Mouse (Mus musculus): ENCODE results near the gene 1700012A03Rik. TPM values are rescaled to one million over a fixed set of nuclear protein-coding genes. Genes with fewer than 3 reads are reported as not detected.

1700012A03Rik gene
- polyA plus RNA-seq, 1 experiment from 2014 or later = not detected

DNA sequence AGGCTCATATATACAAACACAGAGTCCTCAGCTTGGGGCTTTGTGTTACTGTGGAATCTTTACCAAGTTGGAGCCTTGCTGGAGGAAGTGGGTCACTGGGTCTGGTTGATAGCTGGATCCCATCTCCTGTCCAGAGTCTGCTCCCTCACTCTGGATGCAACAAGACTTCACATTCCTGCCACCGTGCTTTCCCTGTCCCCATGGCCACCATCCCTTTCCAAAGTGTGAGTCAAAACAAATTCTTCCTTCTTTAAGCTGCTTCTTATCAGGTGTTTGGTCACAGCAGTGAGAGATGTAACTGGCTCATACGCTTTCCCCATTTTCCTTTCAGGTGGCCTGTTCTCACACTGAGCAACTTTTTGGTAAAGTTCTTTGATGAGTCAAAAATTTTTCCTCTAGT, 15.8 kb upstream of the 1700012A03Rik start:
- no peak for ATAC-seq
- no peak for DNase-seq (ENCODE audit: low read depth, low spot score)
- peaks cover 4% of the 10 kb centered on the region for H3K27me3 ChIP-seq
- no peak for TF ChIP-seq CTCF (IDR thresholded peaks at IDR 0.05)
- in situ Hi-C loops (cut with MboI; ENCODE audit: low pct_unique_long_range_greater_than_20kb) = no loop called here
- CTCF ChIA-PET = no interaction called here
- POLR2A ChIA-PET = interaction anchor here (0.7 kb wide), 1 partner anchor 85 kb away, joined by 7 read pairs; no protein-coding TSS in a partner anchor

DNA sequence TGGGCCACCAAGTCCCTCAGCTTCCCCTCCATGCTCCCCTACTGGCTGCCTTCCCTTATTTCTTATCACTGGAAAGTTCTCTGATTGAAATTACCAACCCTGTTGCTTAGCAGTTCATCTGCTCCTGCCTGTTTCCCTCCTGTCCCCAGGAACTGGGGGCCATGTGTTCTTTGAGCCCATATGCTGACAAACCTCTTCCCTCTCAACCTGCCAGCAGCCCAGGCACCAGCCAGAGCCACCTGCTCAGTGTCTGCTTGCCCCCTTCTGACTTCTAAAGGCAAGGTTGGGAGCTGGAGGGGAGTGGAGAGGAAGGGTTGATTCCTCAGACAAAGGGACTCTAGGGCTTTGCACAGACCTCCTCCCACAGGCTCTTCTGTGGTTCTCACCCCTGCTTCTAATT, 4.7 kb upstream of the 1700012A03Rik start:
- DNase-seq (ENCODE audit: low read depth, low spot score) (no peak), ATAC-seq (no peak)
- in situ Hi-C loops (cut with MboI; ENCODE audit: low pct_unique_long_range_greater_than_20kb) = no loop called here
- ChIA-PET POLR2A (no interaction called here), CTCF (no interaction called here)
- H3K27me3 ChIP-seq = no peaks in the 10 kb centered on the region
- TF ChIP-seq CTCF (IDR thresholded peaks at IDR 0.05) = no peak

DNA sequence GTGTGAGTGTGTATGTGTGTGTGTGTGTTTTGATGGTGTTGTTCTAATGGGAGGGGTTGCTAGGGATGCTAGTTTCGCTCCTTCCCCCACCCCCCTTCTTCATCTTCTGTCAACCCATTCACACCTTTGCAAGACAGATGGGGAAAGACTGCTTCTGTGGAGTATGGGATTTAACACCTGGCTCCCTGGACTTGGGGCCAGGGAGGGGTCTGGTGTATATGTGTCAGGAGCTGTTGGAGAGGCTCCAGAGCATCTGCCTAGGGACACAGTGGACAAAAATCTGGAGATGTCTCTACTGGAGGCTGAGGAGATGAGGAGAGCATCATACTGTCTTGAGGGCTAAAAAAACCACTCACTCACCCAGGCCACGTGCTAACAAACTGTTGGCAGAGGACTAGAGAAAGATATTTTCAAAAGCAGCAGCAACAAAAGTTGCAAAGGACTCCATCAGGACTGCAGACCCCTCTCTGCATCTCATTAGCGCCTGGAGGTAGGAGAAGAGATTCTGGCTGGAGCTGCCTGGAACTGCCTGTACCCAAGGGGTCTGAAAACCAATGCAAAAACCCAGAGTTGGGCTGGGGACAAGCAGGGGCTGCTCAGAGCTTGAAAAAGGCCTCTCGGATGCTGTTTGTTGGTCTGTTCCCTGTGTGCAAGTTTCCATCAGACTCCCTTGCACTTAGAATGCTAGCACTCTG, 643 bp upstream of the 1700012A03Rik start:
- no peak for ATAC-seq
- in situ Hi-C loops (cut with MboI; ENCODE audit: low pct_unique_long_range_greater_than_20kb) = no loop called here
- no peak for DNase-seq (ENCODE audit: low read depth, low spot score)
- CTCF ChIA-PET = no interaction called here
- TF ChIP-seq CTCF (IDR thresholded peaks at IDR 0.05) = no peak
- POLR2A ChIA-PET = no interaction called here
- H3K27me3 ChIP-seq = no peaks in the 10 kb centered on the region

DNA sequence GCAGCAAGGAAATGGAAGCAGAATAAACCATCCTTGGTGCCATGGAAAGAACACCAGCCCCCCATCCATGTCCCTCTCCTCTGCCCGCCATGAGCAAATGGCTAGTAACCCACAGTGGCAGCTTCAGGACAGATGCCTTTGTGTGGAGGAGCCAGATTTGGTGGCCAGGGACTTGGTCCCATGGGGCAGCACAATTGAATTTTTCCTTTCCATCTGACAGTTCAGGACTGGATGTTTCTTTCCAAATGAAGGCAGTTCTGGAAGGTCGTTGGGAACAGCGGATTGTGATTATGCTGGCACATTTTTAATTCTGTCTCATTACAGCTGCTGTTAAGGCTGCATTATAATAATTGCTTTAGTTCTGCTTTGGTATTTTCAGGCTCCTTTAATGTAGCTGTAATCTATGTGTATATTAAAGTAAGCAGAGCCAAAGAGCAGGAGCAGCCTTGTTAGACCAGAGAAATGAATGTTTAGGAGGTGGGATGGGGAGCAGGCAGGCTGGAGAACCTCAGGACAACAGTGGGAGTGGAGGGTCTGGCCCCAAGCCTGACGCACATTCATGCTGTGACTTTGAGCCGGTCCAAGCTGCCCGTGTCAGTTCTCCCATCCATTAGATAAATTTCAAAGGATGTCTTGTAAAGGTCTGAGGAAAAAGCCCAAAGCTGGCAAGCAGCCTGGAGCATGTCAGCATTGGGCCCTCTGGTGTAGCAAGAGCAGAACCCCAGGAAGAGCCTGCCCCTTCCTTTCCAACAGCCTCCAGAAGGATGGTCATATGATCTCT, 2.3 kb downstream of the 1700012A03Rik start:
- DNase-seq (ENCODE audit: low read depth, low spot score) (no peak), ATAC-seq (no peak)
- H3K27me3 ChIP-seq = peaks cover 3% of the 10 kb centered on the region
- POLR2A ChIA-PET = no interaction called here
- CTCF ChIA-PET = no interaction called here
- no peak for TF ChIP-seq CTCF (IDR thresholded peaks at IDR 0.05)
- in situ Hi-C loops (cut with MboI; ENCODE audit: low pct_unique_long_range_greater_than_20kb) = no loop called here

DNA sequence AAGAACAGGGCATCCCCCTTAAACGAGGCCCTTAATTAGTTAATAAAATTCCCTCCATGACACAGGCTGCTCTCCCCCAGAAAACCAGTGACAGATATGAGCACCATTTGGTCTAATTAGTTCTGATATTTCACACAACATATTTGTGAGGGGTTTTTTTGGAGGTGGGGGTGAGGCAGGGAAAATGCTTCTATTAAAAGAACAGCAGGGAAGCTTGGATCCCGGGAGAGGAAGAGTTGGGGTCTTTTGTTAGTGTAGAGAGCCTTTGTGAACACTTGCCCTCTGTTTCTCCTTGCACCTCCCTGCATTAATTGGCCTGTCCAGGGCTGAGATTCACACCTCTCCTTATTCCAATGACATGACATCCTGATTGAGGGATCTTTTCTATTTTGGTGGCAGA, 6.5 kb downstream of the 1700012A03Rik start:
- in situ Hi-C loops (cut with MboI; ENCODE audit: low pct_unique_long_range_greater_than_20kb) = no loop called here
- H3K27me3 ChIP-seq = peaks cover 17% of the 10 kb centered on the region
- no peak for ATAC-seq
- no peak for TF ChIP-seq CTCF (IDR thresholded peaks at IDR 0.05)
- no peak for DNase-seq (ENCODE audit: low read depth, low spot score)
- ChIA-PET CTCF (interaction anchor here (1.5 kb wide), 1 partner anchor 11 kb away, joined by 3 read pairs; no protein-coding TSS in a partner anchor), POLR2A (no interaction called here)

DNA sequence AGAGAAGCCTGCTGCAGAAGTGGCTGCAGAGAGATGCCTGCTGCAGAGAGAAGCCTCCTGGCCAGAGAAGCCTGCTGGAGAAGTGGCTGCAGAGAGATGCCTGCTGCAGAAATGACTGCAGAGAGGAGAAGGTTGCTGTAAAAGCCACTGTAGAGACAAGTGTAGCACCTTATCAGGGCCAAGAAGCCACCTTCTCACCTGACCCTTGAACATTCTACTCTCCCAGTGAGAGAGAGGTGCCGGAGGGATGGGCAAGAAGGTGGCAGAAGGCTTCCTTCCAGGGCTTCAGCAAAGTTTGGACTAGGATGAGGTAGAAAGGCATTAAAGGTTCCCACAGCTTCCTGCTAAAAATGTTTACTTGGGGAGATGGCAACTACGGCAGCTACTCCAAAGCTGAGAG, 8.5 kb downstream of the 1700012A03Rik start:
- peaks cover 17% of the 10 kb centered on the region for H3K27me3 ChIP-seq
- in situ Hi-C loops (cut with MboI; ENCODE audit: low pct_unique_long_range_greater_than_20kb) = no loop called here
- POLR2A ChIA-PET = no interaction called here
- CTCF ChIA-PET = no interaction called here
- ATAC-seq (no peak), DNase-seq (ENCODE audit: low read depth, low spot score) (no peak)
- no peak for TF ChIP-seq CTCF (IDR thresholded peaks at IDR 0.05)

DNA sequence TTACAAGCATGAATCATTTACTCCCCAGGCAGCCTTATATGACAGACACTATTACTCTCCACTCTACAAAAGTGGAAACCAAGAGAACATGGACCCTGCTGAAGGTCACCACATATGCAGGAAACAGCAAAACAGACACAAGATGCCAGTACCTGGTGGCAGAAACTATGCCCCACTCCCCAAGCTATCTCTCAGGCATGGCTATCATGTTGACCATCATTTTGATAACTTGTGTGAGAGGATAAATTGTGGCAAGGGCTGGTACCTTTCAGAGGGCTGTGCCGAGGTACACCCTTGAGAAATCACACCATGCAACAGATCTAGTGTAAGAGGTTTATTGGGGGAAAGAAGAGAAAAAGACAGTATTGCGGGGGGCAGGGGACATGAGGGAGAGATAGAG, 10.6 kb downstream of the 1700012A03Rik start:
- no peak for ATAC-seq
- POLR2A ChIA-PET = no interaction called here
- peaks cover 15% of the 10 kb centered on the region for H3K27me3 ChIP-seq
- CTCF ChIA-PET = no interaction called here
- DNase-seq (ENCODE audit: low read depth, low spot score) = no peak
- no peak for TF ChIP-seq CTCF (IDR thresholded peaks at IDR 0.05)
- in situ Hi-C loops (cut with MboI; ENCODE audit: low pct_unique_long_range_greater_than_20kb) = no loop called here

DNA sequence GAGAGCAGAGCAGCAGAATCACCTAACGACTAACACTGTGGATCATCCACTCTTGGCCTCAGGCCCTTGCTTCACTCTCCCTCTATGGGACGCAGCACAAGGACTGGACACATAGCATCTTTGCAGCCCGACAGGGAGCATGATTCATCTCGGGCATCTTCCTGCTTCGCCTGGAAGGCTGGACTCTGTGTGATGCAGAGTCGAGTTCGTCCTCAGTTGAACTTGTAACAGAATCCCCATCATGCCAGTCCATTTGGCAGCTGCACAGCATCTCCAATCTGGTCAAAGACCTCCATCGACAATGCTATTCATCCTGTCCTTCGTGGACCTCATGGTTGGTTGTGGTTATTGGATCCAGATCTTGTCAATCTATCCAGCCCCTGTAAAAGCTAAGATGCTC, 11.2 kb downstream of the 1700012A03Rik start:
- in situ Hi-C loops (cut with MboI; ENCODE audit: low pct_unique_long_range_greater_than_20kb) = no loop called here
- no peak for DNase-seq (ENCODE audit: low read depth, low spot score)
- ATAC-seq = no peak
- no peak for TF ChIP-seq CTCF (IDR thresholded peaks at IDR 0.05)
- ChIA-PET POLR2A (no interaction called here), CTCF (no interaction called here)
- H3K27me3 ChIP-seq = peaks cover 13% of the 10 kb centered on the region

DNA sequence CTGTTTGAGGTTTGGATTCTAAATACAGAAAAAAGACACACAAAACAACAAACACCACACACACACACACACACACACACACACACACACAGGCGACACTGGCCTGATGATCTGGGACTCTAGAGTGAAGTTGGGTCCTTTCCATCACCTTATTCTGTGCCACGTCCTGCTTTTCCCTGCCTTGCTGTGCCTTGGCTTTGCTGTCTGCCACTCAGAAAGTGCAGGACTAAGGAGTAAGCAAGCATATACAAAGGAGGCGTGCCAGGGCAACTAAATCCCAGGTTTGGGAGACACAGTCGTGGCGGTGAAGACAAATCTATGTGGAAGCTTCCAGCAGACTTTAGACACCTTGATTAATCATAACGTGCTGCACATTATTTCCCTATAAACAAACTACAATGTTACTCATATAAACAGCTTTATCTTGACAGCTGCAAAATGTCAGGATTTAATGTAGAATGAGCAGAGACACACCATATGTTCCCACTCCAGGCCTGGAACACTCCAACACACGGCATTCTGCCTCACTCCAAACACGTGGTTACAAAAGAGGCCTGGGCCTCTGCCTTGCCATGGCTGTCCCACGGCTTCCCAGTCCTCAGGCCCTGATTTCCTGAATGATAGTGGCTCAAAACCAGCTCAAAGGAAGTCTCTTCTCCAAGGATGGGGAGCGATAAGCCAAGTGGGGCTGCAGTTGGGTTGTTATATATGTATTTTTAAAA, 15.9 kb downstream of the 1700012A03Rik start:
- TF ChIP-seq CTCF (IDR thresholded peaks at IDR 0.05) = no peak
- ChIA-PET CTCF (no interaction called here), POLR2A (no interaction called here)
- in situ Hi-C loops (cut with MboI; ENCODE audit: low pct_unique_long_range_greater_than_20kb) = no loop called here
- H3K27me3 ChIP-seq = peaks cover 17% of the 10 kb centered on the region
- no peak for ATAC-seq
- DNase-seq (ENCODE audit: low read depth, low spot score) = no peak

DNA sequence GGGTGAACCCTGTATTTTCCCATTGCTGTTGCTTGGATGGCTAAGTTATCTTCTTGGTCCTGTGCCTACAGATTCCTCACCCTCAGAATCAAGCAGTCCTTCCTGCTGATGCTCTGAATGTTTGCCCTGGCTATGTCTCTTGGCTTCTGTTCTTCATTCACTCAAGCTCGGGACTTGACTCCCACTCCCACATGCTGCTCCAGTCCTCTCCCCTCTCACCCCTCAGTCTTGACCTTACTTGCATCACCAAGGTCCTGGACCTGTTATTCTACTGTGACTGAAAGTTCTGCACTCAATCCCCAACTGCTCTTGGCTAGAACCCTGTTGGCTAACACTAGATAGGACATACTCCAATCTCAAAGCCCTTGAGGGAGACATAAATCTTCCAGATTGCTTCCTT, 22.1 kb downstream of the 1700012A03Rik start:
- no peak for ATAC-seq
- DNase-seq (ENCODE audit: low read depth, low spot score) = no peak
- in situ Hi-C loops (cut with MboI; ENCODE audit: low pct_unique_long_range_greater_than_20kb) = no loop called here
- CTCF ChIA-PET = no interaction called here
- no peak for TF ChIP-seq CTCF (IDR thresholded peaks at IDR 0.05)
- H3K27me3 ChIP-seq = peaks cover 24% of the 10 kb centered on the region
- POLR2A ChIA-PET = no interaction called here

DNA sequence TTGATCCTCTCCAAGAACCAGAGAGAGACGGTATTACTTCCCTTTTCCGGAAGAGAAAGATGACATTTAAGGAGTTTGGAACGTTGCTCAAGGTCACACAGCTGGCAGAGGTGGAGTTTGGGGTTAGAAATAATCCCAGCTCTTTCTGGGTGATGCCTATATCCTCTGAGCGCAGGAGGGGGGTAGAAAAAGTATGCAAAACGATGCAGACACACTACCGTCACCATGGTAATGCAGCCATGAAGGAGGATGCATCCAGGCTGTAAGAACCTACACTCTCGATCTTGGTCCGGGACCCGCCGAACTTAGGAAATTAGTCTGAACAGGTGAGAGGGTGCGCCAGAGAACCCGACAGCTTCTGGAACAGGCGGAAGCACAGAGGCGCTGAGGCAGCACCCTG, 43.3 kb downstream of the 1700012A03Rik start:
- DNase-seq (ENCODE audit: low read depth, low spot score) = no peak
- no peak for TF ChIP-seq CTCF (IDR thresholded peaks at IDR 0.05)
- no peak for ATAC-seq
- peaks cover 7% of the 10 kb centered on the region for H3K27me3 ChIP-seq
- in situ Hi-C loops (cut with MboI; ENCODE audit: low pct_unique_long_range_greater_than_20kb) = no loop called here
- ChIA-PET CTCF (interaction anchor here (0.7 kb wide), 1 partner anchor 10 kb away, joined by 3 read pairs; no protein-coding TSS in a partner anchor), POLR2A (no interaction called here)

Data from Patski (cell line).